Mouse (Mus musculus) spleen, postnatal 4 days (tissue): Measurements from ENCODE around the gene Casp2.

ENCODE experiments used
- DNase-seq, 2 experiments: peaks; one replicate each; pipeline ENCODE4 v3.0.0; 2022; ENCODE audit warnings: low spot score in 2 of 2

Casp2 gene

DNA sequence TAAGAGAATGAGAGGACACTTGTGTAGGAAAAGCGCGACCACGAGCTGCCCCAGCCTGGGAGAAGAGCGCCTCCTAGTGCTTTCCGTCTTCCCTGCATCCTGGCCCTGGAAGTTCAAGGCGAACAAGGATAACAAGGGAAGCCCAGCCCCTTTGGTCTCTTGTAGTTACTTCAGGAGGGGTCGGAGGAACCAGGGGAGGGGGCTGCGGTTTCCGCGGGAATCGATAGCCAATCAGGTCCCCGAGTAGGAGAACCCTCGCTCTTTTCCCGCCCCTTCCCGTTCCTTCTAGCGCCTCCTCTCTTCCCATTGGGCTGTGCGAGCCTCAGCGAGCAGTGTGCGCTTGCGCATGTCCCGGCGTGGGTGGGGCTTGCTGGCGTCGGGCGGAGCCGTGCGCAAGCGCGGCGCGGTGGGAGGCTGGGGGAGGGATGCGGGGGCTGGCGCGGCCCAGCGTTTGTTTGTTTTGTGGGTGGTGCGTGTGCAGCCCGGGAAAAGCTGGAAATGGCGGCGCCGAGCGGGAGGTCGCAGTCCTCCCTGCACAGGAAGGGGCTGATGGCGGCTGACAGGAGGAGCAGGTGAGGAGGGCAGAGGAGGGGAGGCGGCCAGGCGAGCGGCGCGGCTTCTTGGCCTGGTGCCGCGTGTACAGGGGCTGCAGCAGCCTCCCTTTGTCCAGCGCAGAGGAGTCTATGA is at the start of gene Casp2:
Casp2 (plus strand) TSS at position 360 of the 687 bp plus-strand sequence.
- peak; percentile 97 to 98 for DNase-seq

DNA sequence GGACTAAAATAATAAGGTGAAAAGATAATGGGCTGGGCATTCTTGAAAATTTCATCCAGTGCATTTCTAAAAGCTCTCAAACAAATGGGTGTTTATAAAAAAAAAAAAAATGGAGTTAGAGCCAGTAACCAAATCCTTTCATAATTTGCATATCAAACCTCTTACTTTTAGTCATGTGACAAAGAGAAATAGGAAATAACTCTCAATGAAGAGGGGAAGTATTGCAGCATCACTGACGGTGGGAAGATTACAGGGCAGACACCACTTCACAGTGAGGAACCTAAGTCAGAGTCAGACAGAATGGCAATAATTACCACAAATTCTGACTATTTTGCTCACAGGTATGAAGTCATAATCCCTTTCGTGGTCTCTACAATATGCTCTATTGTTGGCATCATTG is 49.8 kb upstream of the Casp2 start, which contains the start of gene Tas2r144:
Tas2r144 (plus strand) TSS at position 301 of the 400 bp plus-strand sequence.
- no peak for DNase-seq

DNA sequence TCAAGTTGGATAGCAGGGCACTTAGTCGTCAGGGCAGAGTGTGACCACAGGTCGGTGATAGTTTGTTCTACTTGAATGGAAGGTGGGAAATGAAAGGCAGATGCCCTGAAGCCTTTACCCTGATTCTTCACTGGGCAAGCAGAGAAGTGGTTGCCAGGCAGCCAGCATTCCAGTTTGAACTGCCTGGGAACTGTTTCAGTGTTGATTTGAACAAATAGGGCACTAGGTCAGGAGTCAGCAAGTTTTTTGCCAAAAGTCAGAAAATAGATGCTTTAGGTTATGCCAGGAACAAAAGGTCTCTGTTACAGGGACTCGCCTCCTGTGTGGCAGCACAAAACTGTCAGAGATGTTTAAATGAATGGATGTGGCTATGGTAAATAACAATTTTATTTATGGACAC is 42.5 kb upstream of the Casp2 start:
- no peak for DNase-seq

DNA sequence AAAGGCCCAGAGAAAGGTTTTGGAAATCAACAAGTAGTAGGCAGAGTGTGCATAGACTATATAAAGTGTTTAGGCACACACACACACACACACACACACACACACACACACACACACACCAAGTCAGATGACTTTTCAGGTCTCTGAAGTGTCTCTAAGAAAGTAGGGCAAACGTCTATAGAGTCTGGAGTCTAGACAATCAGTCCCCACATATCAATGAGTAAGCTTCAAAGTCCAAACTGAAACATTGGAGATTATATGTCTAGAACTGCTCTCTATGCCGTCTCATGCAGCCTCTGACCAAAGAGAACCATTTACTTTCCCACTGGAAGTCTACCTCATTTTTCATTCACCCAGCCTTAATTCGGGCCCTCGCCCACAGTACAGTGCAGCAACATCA is 39.7 kb upstream of the Casp2 start:
- DNase-seq, result no peak

DNA sequence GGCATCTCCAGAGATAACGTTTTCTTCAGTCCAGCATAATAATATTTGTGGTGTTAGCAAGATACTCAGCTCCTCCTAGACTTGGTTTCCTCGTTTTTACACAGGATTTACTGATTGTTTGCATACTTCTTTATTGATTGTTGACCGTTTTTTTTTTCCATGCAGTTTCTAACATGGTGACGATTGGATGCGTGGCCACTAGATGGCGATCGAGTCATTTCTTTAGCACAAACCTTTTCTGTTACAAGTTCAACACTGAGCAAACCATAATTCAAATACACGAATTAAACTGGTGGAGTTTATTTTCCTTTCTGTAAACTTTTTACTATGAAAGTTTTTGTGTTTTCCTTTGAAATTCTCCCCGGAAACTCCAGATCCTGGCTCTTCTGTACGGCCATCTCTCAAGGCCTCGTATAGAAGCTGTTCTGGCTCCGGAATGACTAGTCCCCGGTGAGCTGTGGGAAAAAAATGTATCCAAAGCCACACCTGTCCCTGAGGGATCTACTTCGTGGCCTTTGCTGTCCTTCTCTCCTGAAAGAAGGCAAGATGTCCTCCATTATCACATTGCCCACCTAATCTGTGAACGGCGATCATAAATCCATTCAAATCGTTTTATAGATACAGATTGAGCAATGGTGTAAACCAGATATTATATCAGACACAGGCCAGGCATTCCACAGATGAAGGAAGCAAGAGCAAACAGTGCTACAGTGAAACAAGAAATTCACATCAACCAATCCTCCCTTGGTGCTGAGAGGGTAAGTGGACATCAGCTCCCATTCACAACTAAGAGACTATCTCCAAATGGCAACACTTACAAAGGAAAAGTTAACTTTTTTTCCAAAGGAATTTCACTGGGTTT is 37.3 kb upstream of the Casp2 start:
- DNase-seq, result peak; percentile 46 to 79

DNA sequence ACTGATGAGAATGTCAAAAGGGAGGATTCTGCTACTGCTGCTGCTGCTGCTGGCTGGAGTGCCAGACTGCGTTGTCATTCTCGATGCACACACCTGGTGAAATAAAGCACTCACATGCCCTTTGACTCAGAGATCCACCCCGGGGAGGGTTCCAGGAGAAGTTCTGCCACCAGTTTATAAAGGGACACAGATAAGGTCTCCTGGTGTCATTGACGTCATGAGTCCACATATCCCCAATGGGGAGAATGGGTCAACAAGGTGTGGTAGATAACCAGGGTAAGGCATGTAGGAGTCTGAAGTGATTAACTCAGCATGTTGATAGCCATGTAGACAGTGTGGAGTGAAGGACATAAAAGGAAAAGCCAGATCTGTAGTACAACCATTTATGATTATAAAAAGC is 35.2 kb upstream of the Casp2 start:
- DNase-seq, result no peak

DNA sequence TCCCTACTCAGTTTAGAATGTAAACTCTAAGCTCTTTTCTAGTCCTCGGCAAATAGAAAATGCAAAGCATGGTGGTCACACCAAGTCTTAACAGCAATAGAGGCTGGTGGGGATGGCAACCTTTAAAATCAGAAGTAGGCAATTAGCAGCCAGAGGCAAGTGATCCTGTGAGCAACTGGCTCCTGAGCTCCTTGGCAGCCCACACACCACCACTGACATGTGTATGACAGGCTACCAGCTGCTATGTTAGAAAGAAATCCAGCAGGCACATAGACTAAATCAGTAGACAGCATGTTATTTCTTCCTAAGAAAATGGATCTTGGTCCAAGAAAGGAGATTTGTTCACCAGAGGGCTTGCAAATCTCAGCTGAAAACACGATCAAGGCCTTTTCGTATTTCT is 33.6 kb upstream of the Casp2 start:
- DNase-seq, result no peak

DNA sequence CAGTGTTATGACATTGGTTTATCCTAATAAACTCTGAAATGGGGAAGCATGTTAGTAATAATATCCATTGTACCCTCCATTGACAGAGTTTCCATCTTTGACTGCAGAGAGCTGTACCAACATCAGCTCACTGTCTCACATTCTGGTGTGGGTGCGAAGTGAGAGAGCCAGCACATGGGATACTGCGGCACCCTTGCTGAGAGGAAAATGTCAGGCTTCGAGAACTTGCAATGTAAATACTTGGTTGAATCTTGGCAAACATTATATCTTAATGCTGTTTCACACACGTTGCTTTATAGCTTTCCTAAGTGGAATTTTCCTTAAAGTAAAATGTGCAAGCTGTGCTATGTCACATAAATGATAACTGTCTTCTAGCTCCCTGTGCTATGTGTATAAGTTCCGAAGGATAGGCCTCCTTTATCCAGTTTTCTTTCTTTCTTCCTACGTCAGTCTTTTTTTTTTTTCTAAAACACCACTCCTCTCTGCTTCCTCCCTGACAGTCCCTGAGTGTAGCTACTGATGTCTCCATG is 27.4 kb upstream of the Casp2 start:
- DNase-seq, result no peak

DNA sequence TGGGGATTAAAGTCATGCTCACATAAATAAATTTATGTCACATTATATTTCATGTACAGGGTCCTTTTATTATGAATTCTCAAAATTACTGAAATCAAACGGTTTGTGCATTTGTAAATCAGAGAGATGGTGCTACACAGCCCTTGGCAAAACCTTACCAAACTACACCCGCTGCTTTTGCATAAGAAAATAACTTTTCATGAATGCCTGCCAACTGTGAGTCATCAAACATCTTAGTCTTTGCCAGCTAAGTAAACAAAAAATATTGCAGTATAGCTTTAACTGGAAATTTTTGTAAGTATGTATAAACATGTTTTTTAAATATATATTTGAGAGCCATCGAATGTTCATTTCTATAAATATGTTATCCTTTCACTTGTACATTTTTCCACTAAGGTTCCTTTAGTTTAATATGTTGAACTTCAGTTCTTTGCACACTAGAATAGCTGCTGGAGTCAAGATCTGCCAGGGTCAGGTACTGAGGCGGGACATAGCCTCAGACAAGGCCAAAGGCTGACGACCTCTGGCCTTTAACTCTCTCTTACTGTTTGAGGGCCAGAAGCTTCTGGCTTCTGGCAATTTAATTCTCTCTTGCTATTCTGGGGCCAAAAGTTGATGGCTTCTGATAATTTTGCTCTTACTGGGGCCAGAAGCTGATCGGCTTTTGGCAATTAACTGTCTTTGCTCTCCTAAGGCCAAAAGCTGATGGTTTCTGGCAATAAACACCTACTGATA is 23.3 kb upstream of the Casp2 start:
- DNase-seq, result no peak

DNA sequence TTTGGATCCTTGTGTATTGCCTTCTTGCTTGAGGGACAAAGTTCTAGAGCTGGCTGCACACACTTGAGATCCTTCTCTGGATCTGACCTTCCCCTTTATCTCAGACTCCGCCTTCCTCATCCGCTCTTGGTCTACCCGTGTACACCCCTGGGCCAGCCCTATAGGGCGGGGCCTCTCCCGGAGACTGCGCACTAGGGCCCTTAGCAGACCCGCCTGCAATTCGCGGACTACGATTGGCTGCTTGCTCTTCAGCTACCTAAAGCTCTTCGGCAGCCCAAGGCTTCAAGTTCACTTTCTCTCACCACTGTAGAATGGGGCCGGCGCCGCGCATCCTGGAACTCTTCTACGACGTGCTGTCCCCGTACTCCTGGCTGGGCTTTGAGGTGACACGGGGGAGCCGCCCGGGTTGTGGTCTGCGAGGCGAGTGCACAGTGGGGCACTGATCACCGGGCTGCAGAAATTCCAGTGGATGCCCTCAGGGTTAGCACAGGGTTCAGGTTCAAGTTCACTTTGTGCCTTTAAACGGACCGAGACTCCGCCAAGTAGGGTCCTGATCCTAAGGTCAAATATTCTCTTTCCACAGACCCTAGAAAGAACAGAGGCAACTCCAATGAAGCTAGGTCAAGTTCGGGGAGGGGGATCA is 19.0 kb upstream of the Casp2 start, which contains the start of gene Gstk1:
Gstk1 (plus strand) TSS at position 225 of the 643 bp plus-strand sequence.
- peak; percentile 79 to 85 for DNase-seq

DNA sequence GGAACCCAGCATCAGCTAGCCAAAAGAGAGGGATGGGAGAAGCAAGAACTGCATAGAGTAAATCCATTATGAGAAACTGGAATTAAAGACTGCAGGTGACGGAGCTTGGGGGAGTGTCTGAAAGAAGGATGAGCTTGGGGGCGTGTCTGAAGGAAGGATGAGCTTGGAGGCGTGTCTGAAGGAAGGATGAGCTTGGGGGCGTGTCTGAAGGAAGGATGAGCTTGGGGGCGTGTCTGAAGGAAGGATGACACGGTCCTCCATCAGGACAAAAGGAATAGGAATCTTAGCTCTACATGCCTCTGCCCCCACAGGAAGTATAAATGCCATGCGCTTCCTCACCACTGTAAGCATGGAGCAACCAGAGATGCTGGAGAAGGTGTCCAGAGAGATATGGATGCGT is 17.6 kb upstream of the Casp2 start:
- DNase-seq, result peak in 1 of 2 experiments; percentile 38

DNA sequence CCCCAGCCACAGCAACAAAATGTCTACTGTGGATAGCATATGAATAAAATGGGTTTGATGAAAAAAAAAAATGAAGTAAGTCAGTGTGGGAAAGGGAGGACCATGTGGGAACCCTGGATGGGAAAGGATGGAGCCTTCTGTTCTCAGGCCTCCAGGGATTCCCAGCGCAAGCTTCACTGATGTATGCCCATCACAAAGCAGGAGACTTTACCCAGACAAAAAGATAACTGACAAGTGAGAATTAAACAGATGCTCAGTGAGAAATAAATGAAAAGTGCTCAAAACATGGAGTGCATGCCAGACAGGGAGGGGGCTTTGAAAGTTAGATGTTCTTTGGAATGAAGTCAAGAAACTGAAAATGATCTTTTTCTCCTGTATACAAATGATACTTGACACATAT is 16.8 kb upstream of the Casp2 start:
- DNase-seq, result no peak

DNA sequence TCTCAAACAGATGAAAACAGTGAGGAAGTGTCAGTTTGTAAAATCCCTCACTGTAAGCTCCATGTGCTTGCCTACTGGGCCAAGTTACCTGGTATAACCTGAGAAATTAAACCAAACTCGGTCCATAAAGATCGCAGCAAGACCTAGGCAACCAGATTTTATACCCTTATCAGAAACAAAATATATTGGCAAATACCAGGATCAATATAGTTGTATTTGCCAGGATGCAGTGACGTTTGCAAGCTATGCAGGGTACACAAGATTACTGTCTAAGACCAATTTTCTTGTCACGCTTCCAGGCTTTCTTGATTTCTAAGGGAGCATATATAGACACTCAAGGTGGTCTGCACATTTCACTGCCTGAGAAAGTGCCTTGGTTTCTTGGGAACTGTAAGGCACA is 13.0 kb upstream of the Casp2 start:
- no peak for DNase-seq

DNA sequence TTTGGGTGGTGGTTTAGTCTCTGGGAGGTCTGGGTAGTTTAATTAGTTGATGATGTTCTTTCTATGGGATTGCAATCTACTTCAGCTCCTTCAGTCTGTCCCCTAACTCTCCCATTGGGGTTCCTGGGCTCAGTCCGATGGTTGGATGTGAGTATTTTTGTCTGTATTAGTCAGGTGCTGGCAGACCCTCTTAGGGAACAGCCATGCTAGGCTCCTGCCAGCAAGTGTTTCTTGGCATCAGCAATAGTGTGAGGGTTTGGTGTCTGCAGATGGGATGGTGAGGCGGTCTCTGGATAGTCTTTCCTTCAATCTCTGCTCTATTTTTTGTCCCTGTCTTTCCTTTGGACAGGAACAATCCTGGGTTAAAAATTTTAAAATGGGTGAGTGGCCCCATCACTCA is 11.7 kb upstream of the Casp2 start:
- DNase-seq, result no peak

DNA sequence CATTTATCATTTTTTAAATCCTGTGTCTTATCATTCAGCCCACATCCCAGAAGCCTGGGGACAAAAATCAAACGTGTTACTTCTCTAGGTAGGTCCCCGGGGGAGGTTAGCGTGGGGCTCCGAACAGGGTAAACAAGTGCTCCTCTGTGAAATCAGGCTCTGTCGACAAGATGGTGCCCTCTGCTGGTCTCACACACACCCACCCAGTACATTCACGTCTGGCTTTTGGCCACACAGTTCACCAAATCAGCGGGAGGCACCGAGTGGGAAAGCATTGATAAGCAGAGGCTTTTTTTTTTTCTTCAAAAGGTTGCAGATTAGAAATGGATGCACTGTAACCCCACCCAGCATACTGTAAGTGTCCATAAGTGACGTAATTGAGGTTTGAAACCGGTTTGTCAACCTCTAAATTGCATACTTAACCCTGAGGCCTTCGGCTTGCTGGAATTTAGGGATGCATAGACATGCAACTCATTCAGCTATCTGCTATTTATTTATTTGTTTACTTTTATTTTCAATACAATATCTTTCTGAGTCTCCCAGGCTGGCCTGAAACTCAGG is 7.4 kb upstream of the Casp2 start:
- peak; percentile 64 to 79 for DNase-seq

DNA sequence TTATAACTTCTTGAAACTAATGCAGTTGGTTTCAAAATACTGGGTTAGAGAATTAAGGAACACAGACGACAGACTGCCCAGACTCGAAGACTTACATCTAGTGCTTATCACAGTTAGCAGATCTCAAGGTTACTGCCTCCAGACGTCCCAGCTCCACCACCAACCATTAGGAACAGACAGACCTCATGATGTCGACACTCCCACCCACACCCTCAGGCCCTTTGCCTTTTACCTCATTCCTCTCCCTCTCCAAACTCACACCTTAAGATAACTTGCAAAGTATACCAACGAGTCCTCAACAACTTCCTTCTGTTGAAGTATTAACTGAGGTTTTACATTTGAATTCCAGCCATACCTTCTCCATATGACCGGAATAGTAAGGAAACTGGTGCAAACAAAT is 4.4 kb upstream of the Casp2 start:
- no peak for DNase-seq

DNA sequence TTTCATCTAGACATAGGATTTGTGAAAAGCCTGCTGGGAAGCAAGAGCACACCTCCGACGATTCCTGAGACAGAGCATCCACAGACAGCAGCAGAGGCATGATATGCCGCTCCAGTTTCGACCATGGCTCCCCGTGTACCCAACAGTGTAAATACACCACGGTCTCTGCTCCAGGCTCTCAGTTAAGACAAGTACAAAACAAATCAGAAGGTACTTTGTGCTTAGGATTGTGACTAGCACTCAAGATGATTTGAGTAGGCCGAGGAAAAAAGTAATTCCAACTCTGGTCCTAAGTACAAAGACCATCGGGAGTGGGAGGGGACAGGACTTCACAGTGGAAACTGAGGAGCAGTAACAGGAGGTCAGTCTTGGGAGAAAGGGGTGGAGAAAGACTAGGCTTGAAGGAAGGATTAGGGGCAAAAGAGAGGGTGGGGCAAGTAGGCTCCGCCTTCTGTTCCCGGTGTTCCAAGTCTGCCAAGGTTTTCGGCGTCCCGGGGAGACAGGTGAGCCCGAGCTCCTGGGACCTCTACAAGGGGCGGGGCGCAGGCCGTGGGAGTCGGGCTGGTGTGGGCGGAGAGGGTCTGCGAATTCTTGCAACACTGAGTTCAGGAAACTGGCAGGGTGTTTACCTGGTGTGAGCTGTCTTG is 3.1 kb upstream of the Casp2 start, which contains the start of gene Tmem139:
Tmem139 (plus strand) TSS at position 447 of the 647 bp plus-strand sequence.
- no peak for DNase-seq

DNA sequence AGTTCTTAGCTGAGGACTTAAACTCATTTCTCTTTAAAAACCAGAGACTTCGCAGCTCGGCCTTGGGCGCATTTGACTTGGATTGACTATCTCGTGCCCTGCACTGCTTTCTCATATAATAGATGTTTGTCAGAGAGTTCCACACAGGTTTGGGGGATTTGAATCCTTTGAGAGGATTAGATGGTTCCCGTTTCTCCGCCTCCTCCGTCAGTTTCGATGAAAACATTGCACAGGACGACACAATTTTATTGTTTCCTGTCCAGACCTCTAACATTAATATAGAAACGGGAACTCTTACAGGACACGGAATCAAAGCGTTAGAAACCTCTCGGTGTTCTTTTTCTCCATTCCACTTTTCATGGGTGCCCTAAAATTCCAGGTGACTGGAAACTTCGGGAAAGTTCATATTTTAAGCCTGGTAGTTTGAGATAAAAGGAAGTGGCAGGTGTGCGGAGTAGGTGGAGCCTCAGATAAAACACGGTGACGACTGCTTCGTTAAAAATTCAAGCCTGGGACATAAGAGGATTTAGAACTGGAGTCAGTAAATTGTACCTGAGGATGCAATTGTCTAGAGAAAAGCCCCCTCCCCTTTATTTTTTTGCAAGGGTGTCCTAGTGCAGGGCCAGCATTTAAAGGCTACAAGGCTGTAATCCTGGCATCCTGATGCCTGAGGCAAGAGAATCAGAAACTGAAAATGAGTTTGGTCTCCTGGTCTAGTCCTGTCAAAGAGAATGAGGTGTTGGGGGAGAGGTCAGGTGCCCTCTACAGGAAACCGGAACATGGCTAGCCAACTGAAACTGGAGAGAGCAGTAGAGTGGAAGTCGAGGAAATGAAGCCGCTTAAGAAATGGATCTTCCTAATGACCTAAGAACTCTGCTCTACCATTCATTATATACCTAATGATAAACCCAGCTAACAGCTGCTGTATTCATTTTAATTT is 876 bp downstream of the Casp2 start:
- DNase-seq, result no peak

DNA sequence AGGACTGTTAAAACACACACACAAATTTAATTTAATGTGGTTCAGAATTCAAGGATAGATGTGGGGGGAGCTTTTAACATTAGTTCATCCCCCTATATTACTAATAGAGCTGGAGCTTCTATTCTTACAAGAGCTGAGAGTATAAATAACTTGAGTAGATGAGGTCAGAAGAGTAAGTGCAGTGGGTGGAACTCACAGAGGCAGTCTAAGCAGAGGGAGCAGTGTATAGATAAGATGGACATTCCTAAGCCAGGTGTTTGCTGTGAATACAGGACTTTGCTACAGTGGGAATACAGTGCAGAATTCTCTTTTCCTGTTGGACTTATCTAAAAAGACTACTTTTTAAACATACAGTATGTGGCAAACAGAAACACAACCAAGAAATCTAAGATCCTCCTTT is 6.0 kb downstream of the Casp2 start:
- no peak for DNase-seq
